Mouse (Mus musculus) macrophage (primary cell): Measurements from ENCODE around the gene Micall1. TPM values are rescaled to one million over a fixed set of nuclear protein-coding genes. Genes with fewer than 3 reads are reported as not detected.

Experiments used
- H3K27ac ChIP-seq: fragments of 350-480 bp; formaldehyde crosslinking; 2 replicates; pipeline ENCODE4 v1.9.0; 2021
- H3K36me3 ChIP-seq: fragments of 350-480 bp; formaldehyde crosslinking; 2 replicates; pipeline ENCODE4 v1.9.0; 2021; ENCODE audit errors: inconsistent target
- H3K4me3 ChIP-seq: fragments of 350-480 bp; formaldehyde crosslinking; 2 replicates; pipeline ENCODE4 v1.9.0; 2021; ENCODE audit errors: inconsistent target
- H3K79me2 ChIP-seq: fragments of 350-480 bp; formaldehyde crosslinking; 2 replicates; pipeline ENCODE4 v1.9.0; 2021; ENCODE audit errors: inconsistent target
- WGBS: methylation state at CpG from one replicate; pipeline ENCODE4 v1.1.7; 2026; ENCODE audit warnings: inconsistent platforms; ENCODE audit not compliant: missing documents; 5-methylcytosine and 5-hydroxymethylcytosine counted together
- polyA plus RNA-seq: library from polyadenylated mRNA; stranded (reverse); fragments of 250-400 nt; gene quantifications from 3 replicates; pipeline ENCODE4 v1.2.4, GENCODE M21; 2018; ENCODE audit warnings: inconsistent platforms

The Micall1 gene
- polyA plus RNA-seq, 1 experiment from 2014 or later = 9.0 TPM

DNA sequence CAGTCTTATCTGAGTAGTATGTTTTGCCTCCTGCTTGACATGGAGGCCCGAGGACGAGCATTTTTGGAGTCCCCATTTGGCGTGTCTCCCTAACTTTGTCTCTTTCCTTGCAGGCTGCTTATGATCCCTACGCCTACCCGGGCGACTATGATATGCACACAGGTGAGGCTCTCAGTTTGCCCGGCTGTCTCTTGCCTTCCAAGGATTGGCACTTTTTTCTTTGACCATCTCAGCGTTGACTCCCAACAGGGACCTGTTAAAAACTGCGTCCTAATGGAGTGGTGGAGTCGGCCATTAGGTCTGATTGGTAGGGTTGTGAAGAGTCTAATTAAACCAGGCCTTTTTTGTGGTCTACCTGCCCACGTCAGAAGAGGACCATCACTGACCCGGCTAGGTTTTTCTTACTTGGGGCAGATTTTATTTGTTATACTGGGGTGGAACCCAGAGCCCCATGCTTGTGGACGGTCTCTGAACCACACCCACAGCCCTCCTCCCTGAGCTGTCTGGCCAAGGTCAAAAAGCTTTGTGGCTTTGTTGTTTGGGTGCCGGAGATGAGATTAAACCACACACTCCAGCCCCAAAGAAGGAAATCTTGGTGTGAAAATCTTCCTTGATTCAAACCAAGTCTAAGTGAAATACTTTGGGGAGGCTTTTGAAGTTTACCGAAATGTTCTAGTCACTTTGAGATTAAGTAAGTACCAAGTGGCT, 32.9 kb upstream of the Micall1 start:
- 33% methylated on average over 15 of the region's 15 CpGs for WGBS
- peaks cover 35% of the 10 kb centered on the region for H3K79me2 ChIP-seq
- H3K36me3 ChIP-seq = peaks cover 40% of the 10 kb centered on the region
- H3K4me3 ChIP-seq = peak overlapping the region; percentile 94
- peak overlapping the region; percentile 34 for H3K27ac ChIP-seq

DNA sequence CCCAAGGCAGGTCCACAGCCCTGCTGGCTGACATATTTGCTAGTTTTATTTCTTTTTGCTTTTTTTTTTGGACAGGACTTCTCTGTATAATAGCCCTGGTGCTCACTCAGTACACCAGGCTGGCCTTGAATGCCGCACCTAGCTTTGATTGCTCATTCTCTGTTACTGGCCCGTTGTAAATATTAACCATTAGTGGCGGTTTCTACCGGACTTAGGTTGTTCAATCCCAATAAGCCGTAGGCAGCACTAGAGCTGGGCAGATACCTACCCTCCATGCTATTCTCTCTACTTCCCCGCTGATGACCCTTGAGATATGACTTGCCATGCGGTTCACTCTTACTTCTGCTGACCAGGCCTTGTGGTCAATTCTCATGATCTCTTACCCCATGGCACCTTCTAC, 29.1 kb upstream of the Micall1 start:
- Histone ChIP-seq H3K27ac (no peak overlapping the region), H3K36me3 (peaks cover 77% of the 10 kb centered on the region), H3K79me2 (peaks cover 35% of the 10 kb centered on the region), H3K4me3 (no peak overlapping the region)
- WGBS = 94% methylated on average over 7 of the region's 7 CpGs

DNA sequence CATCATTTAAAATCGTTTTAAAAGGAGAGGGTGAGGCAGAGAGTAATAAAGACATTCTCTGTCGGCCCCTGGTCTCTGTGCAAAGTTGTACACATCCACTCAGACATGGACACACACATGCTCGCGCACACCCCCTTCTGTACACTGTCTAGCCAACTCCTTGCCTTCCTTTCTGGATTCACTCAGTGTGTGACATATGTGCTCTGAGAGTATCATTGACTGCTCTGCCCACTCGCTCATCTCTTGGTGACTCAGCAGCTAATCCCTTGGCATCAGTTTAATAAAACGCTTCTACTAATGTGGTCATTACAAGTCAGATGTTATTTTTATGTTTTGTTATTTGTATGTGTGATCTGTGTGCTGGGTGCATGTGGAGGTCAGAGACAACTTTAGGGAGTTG, 16.4 kb upstream of the Micall1 start:
- 100% methylated on average over 5 of the region's 6 CpGs for WGBS

DNA sequence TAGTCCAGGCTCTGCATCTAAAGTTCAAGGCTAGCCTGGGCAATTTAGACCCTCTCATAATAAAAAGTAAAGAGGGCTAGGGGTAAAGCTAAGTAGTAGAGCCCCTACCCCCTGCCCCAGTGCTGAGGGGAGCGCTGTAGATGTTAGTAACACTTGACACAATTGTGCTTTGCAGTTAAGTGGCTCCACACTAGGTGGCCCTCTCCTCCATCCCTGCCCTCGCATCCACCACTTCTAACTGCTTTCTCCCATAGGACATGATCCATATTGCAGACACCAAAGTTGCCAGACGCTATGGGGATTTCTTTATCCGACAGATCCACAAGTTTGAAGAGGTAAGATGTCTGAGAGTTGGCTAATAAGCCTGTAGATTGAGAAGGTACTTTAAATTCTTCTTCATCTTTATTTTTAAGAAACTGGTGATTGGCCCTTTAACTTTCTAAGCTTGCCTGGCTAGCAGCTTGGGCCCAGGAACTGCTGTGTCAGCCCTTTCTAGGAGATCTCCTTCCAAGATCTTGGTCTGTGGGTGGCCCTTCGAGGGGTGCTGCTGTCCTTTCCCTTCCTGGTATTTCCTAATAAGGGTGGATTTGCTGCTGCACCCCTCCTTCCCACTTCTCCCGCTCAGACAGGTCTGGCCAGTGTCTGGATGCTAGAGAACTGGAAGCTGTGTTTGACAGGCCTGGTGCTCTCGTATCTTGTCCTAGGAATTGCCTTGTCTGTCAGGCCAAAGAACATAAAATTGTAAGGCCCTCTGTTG, 15.4 kb upstream of the Micall1 start:
- Histone ChIP-seq H3K4me3 (no peak overlapping the region), H3K36me3 (peaks cover 59% of the 10 kb centered on the region), H3K27ac (no peak overlapping the region), H3K79me2 (no peaks in the 10 kb centered on the region; the same call in 1 of the 2 replicates)
- 88% methylated on average over 7 of the region's 7 CpGs for WGBS

More for the DNA sequence above, 16.4 kb upstream of the Micall1 start:
- no peak overlapping the region for H3K27ac ChIP-seq
- no peak overlapping the region for H3K4me3 ChIP-seq
- H3K79me2 ChIP-seq = no peaks in the 10 kb centered on the region; the same call in 1 of the 2 replicates
- peaks cover 63% of the 10 kb centered on the region for H3K36me3 ChIP-seq

DNA sequence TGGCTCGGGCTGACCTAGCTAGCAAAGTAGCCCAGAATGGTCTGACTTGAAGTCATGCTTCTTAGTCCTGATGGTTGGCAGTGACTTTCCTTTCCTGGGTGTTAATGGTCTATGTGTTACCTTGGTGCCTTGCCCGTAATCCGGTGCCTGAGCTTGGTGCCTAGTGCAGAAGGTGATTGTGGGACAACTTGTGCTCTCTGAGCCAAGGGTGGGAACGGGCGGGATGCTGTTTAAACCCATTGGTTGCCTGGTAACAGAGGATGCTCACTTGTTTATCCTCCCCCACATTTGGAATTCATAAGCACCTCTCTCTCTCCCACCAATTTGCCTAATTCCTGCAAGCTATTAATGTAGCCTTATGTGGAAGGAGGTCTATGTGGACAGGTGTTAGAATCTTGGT, 13.2 kb upstream of the Micall1 start:
- WGBS = 100% methylated on average over 3 of the region's 5 CpGs
- no peaks in the 10 kb centered on the region; the same call in 1 of the 2 replicates for H3K79me2 ChIP-seq
- H3K4me3 ChIP-seq = no peak overlapping the region
- H3K27ac ChIP-seq = no peak overlapping the region
- peaks cover 41% of the 10 kb centered on the region for H3K36me3 ChIP-seq

DNA sequence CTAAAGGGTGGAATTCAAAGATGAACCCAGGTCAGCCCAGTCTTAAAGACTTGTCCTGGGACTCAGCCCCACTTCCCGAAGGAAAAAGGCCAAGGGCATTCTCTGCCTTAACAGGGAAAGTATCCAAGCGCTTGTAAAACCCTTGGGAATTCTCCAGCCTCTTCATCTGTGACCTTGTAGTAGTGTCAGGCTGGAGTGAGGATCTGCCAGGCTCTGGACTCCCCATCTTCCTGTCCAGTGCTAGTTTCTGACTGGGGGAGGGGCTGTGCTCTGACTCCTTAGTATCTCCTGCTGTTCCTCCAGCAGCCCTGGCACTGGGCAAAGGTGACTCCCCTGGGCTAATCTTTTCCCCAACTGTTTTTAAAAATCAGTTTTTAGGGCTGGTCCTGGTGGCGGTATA, 12.1 kb upstream of the Micall1 start:
- Histone ChIP-seq H3K27ac (no peak overlapping the region), H3K36me3 (peaks cover 31% of the 10 kb centered on the region), H3K79me2 (no peaks in the 10 kb centered on the region; the same call in 1 of the 2 replicates), H3K4me3 (no peak overlapping the region)
- 90% methylated on average over 3 of the region's 3 CpGs for WGBS

DNA sequence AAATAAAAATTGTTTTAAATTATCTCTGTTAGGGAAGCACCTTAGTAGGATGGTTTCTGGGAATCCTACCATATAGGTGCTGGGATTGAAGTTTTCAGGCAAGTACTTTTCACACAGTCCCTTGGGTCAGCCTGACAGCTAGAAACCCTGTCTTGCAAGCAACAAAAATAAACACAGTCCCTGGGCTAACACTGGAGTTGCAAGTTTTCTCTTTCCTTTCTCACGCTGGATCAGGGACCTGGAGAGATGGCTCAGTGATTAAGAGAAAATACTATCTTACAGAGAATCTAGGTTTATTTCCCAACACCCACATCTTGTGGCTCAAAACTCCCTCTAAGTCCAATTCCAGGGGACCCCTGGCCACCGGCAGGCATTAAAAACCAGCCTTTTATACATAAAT, 11.6 kb upstream of the Micall1 start:
- Histone ChIP-seq H3K79me2 (no peaks in the 10 kb centered on the region; the same call in 1 of the 2 replicates), H3K27ac (no peak overlapping the region)
- 79% methylated on average over 2 of the region's 2 CpGs for WGBS

DNA sequence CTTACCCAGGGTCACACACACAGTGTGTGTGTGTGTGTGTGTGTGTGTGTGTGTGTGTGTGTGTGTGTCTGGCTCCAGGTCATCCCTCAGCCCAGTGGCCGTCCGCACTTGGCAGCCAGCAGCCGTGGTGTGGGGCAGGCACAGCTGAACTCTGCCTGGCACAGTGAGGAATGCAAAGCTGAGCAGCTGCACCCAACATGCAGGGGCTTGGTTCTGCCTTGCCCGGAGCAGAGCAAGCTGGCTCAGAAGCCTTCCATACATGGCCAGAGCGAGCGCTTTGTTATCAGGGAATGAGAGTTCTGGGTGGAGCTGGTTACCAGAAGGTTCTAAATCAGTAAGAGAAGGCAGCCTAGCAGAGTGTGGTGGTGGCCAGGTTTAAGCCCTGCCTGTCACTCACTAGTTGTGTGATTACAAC, 11.1 kb upstream of the Micall1 start:
- 70% methylated on average over 6 of the region's 6 CpGs for WGBS
- no peaks in the 10 kb centered on the region for H3K79me2 ChIP-seq
- no peak overlapping the region for H3K27ac ChIP-seq
- H3K4me3 ChIP-seq = no peak overlapping the region
- H3K36me3 ChIP-seq = peaks cover 20% of the 10 kb centered on the region

More for the DNA sequence above, 11.6 kb upstream of the Micall1 start:
- Histone ChIP-seq H3K4me3 (no peak overlapping the region), H3K36me3 (peaks cover 25% of the 10 kb centered on the region)

DNA sequence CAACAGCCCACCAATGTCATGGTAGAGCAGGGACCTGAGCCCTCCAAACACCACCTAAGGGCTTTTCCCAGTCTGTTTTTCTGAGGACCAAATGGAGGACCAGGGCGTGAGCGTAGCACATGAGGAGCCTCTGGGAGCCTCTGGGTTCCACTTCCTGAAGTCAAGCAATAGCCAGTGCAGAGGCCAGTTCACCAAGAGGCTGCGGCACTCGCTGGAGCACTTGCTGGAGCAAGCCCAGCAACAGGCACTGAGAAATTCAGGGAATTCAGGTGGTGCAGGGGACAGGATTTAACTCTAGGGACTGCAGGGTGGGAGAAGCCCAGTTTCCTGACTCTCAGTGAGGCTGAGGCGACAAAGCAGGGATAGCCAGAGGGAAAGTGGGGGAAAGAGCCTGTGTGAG, 10.5 kb upstream of the Micall1 start:
- Histone ChIP-seq H3K79me2 (no peaks in the 10 kb centered on the region), H3K36me3 (peaks cover 14% of the 10 kb centered on the region), H3K27ac (no peak overlapping the region), H3K4me3 (no peak overlapping the region)
- WGBS = 93% methylated on average over 5 of the region's 5 CpGs

DNA sequence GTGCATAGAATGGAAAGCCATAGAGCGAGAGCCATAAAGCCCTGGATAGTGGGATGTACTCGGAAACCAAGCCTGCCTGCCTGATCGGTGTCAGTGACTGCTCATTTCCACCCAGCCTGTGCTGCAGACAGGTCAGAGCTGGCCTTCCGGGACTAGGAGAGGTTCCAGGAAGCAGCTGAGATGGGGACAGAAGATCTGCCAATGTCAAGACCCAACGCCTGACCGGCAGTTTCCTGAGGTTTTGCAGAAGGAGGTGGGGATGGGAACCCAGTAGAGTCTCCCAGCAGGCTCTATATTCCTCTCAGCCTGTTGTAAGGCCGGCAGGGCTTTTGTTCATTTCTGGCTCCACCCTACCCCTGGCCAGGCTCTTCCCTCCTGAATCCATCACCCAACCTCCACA, 9.8 kb upstream of the Micall1 start:
- Histone ChIP-seq H3K27ac (no peak overlapping the region), H3K36me3 (peaks cover 8% of the 10 kb centered on the region), H3K4me3 (no peak overlapping the region), H3K79me2 (no peaks in the 10 kb centered on the region)
- 32% methylated on average over 7 of the region's 7 CpGs for WGBS

DNA sequence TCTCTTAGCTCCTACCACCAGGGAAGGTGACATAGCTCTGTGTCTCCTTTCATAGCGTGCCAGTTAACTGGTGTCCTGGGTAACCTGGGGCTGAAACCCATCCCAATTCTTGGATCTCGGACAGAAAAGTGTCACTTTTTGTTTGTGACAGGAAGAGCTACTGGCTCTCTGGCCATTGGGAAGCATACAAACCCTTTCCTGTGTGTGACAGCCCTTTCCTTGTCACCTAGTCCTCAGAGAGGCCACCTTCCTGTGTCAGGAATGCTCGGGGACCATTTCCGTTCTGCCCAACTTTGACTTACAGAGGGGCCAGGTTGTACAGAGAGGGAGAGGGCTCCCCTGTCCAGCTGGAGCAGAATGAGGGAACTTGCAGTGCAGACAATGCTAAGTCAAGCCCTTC, 9.2 kb upstream of the Micall1 start:
- no peak overlapping the region for H3K27ac ChIP-seq
- H3K79me2 ChIP-seq = no peaks in the 10 kb centered on the region
- WGBS = 64% methylated on average over 4 of the region's 4 CpGs
- peaks cover 2% of the 10 kb centered on the region for H3K36me3 ChIP-seq
- H3K4me3 ChIP-seq = no peak overlapping the region

DNA sequence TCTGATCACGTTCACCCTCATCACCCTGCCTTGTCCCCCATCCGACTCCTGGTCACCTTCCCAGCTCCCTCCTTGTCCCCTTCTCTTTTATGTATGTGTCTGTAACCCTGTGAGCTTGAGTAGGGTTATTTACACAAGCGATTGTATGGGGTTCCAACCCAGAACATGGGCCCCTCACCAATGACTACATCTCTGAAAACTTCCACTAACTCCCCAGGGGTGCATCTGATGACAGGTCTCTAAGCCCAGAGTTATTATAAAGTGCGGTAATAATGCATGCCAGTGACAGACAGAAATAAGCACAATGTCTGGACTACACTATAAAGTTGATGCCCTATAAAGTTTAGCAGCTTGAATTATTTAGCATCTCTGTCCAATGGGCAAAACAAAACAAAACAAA, 8.3 kb upstream of the Micall1 start:
- Histone ChIP-seq H3K4me3 (no peak overlapping the region), H3K79me2 (no peaks in the 10 kb centered on the region), H3K27ac (no peak overlapping the region), H3K36me3 (no peaks in the 10 kb centered on the region)
- 93% methylated on average over 4 of the region's 4 CpGs for WGBS

DNA sequence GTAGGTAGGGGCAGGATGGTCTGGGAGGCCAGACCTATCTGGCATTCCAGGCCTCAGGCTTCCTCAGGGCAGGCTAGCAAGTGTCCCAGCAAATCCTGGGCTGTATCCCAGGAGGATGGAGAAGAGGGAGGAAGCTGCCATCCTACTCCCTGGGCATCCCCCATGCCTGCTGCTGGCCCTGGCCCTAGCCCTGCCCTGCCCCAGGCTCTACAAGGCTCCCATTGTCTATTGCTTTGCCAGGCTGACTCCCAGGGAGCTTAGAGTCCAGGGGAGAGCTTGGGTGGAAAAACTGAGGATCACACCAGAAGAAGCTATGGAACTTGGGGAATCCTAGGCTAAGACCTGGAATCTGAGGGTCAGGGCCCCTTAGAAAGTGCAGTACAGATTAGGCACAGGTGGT, 7.2 kb upstream of the Micall1 start:
- H3K79me2 ChIP-seq = no peaks in the 10 kb centered on the region
- no peaks in the 10 kb centered on the region for H3K36me3 ChIP-seq
- no peak overlapping the region for H3K27ac ChIP-seq
- no peak overlapping the region for H3K4me3 ChIP-seq

DNA sequence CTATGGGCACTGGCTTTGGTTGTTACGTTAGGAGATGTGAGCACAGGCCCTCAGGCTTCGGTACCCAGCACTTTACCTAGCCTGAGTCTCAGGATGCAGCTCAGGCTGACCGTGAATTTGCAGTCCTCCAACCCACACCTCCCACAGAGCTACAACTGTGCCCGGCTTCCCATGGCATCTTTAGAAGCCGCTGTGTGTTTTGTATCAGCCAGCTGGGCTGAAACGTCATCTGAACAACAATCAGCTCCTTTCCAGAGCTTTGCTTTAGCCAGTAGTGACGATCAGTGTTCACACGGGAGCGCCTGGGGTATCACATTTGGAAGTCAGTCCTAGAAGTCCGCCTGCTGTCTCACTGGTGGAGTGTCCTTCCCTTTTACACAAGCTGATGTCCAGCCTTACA, 5.4 kb upstream of the Micall1 start:
- no peaks in the 10 kb centered on the region for H3K79me2 ChIP-seq
- no peak overlapping the region for H3K27ac ChIP-seq
- H3K4me3 ChIP-seq = no peak overlapping the region
- 90% methylated on average over 10 of the region's 10 CpGs for WGBS
- no peaks in the 10 kb centered on the region for H3K36me3 ChIP-seq

DNA sequence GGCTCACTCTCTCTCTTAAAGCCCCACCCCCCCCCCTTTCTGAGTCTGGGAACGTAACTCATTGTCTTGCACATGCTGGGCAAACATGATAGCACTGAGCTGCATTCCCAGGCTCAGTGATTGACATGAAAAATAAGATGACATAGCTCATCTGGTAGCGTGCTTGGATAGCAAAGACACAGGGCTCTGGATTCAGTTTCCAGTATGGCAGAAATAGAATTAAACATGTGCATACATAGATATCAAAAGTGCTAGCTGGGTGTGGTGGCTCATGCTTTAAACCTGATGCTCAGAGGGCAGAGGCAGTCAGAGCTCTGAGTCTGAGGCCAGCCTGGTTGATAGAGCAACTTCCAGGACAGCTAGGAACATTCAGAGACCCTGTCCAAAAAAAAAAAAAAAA, 2.9 kb upstream of the Micall1 start:
- no peak overlapping the region for H3K4me3 ChIP-seq
- H3K79me2 ChIP-seq = peaks cover 11% of the 10 kb centered on the region; the same call in 1 of the 2 replicates
- WGBS = 83% methylated on average over 2 of the region's 2 CpGs
- H3K36me3 ChIP-seq = no peaks in the 10 kb centered on the region
- no peak overlapping the region for H3K27ac ChIP-seq
